Mouse (Mus musculus): ENCODE measurements around the gene Arid5a. TPM values are rescaled to one million over a fixed set of nuclear protein-coding genes. Genes with fewer than 3 reads are reported as not detected.

Arid5a gene
- polyA plus RNA-seq (2017; shearing (Covaris generic)): 634 TPM

GRCm38 (mm10) chr1:36307495-36308280 lies at the start of gene Arid5a:
TSS of gene Arid5a (plus strand) at chr1:36307733.

GRCm38 (mm10) chr1:36274455-36274854 lies 33.1 kb upstream of the Arid5a start, which contains the start of gene Neurl3:
TSS of gene Neurl3 (minus strand) at chr1:36274679.

DNA sequence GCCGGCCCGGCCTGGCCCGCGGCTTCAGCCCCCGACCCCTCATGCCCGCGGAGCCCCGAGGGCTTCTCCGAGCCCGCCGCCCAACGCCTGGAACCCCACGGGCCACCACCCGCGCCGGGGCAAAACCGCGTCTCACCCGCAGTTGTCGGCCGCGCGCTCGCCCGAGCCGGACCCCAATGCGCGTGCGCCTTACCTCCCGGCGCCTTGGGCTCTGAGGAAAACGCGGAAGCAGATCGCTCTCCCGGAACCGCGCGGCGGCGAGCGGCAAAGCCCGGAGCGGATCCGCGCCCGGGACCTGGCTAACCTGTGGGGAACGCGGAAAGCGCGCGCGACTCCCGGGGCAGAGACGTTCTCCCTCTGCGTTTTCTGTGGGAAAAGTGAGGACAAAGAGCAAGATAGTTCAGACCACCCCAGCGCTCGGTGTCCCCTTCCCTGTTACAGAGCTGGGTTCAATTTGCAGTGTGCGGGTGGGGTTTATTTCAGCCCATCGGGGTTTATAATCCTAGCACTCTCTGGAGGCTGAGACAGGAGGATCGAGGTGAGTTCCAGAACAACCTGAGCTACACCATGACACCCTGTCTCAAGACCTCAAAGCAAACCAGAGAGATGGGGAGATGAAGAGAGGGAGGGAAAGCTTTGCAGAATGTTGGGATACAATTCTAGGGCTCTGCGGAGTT lies 61.6 kb downstream of the Arid5a start, which contains the start of gene Kansl3:
Gene Kansl3 (minus strand): TSS at position 213 of the 677 bp plus-strand sequence.

DNA sequence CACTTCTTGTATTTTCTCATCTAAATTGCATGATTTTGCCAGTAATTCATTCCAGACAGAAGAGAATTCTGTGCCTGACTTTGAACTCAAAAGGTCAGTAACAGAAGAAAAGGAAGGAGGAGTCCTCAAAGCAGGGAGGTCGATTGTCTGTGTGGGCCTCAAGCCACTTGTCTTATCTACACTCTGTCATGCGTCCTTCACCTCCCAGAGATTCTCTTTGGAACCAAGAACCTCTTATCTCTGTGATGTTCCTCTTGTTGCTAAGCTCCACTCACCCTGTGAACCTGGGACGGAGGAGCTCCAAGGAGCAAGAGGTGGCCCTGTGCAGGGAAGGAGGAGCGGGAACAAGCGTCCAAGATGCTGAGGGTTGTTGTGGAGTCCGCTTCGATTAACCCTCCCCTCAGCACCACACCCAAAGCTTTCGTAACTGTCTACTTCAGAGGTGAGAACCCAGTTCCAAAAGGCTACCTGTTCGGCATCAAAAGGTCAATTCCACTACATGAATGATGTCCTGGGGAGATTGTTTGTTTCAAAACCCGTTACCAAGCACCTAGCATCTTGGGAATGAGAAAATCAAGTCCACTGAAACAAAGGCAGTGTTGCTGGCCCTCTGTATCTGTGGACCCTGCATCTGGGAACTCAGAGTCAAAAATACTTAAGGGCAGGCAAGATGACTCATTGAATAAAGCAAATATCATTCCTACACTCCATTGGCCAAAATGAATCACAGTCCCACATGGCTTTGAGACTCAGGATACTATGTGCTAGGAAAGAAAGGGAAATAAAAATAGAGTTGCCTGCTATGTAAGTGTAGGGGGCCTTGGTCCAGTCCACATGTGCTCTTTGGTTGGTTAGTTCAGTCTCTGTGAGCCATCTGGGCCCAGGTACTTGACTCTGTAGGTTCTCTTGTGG lies 64.7 kb downstream of the Arid5a start, which contains the start of gene Fer1l5:
Gene Fer1l5 (plus strand): TSS at position 358 of the 912 bp plus-strand sequence.

Other genes with a start within 250 kb of the Arid5a start
- 19.5 TPM for gene Hs6st1, start 239.3 kb upstream of the Arid5a start, polyA plus RNA-seq (2017; shearing (Covaris generic))
- 86.8 TPM for gene Uggt1, start 63.0 kb upstream of the Arid5a start, polyA plus RNA-seq (2017; shearing (Covaris generic))
- 602 TPM for gene Neurl3, start 33.1 kb upstream of the Arid5a start, polyA plus RNA-seq (2017; shearing (Covaris generic))
- gene Kansl3, start 61.4 kb downstream of the Arid5a start, polyA plus RNA-seq (2017; shearing (Covaris generic)): 89.9 TPM
- gene Fer1l5, start 64.6 kb downstream of the Arid5a start, polyA plus RNA-seq (2017; shearing (Covaris generic)): 0.51 TPM
- gene Lman2l, start 137.5 kb downstream of the Arid5a start, polyA plus RNA-seq (2017; shearing (Covaris generic)): 23.3 TPM
- gene Cnnm4, start 163.9 kb downstream of the Arid5a start, polyA plus RNA-seq (2017; shearing (Covaris generic)): 4.6 TPM
- 25.1 TPM for gene Cnnm3, start 204.1 kb downstream of the Arid5a start, polyA plus RNA-seq (2017; shearing (Covaris generic))
- gene Ankrd23, start 229.2 kb downstream of the Arid5a start, polyA plus RNA-seq (2017; shearing (Covaris generic)): 12.6 TPM
- 1.9 TPM for gene Gm42417, start 231.7 kb downstream of the Arid5a start, polyA plus RNA-seq (2017; shearing (Covaris generic))
- gene Ankrd39, start 239.7 kb downstream of the Arid5a start, polyA plus RNA-seq (2017; shearing (Covaris generic)): 22.4 TPM

All from effector memory CD4-positive, alpha-beta T cell, adult 5 months (primary cell).